Mouse (Mus musculus) heart, postnatal 0 days (tissue): Measurements from ENCODE around the gene B3gat3.

Experiments used
- CTCF ChIP-seq: IDR thresholded peaks from 2 replicates; pipeline ENCODE4 v1.5.1; 2016; ENCODE audit warnings: antibody characterized with exemption, control low read depth, low read depth
- EP300 ChIP-seq: IDR thresholded peaks from 2 replicates; pipeline ENCODE4 v1.6.1; 2016; ENCODE audit warnings: antibody characterized with exemption, low read depth

GRCm38 (mm10) chr19:8886916-8887584 lies 33.1 kb upstream of the B3gat3 start:
- no peak for TF ChIP-seq CTCF
- no peak for TF ChIP-seq EP300
